Mouse (Mus musculus) G1E (cell line): ENCODE measurements around the gene Olfr354. TPM values are rescaled to one million over a fixed set of nuclear protein-coding genes. Genes with fewer than 3 reads are reported as not detected.

Experiments used
- ATAC-seq: 2 replicates; pipeline ENCODE4 v1.8.0; 2016; ENCODE audit warnings: mild to moderate bottlenecking; ENCODE audit not compliant: insufficient number of reproducible peaks, poor library complexity, low FRiP score, severe bottlenecking; ENCODE audit errors: extremely low read depth
- DNase-seq: peaks from one replicate; pipeline ENCODE4 v3.0.0; 2012; ENCODE audit warnings: low spot score
- H3K27me3 ChIP-seq: 2 replicates; pipeline ENCODE4 v1.6.1; 2012; ENCODE audit warnings: mild to moderate bottlenecking, low read length, inconsistent platforms; ENCODE audit not compliant: insufficient read depth
- H3K36me3 ChIP-seq: replicated peaks from 2 replicates; pipeline ENCODE3; 2012; ENCODE audit warnings: mild to moderate bottlenecking, inconsistent platforms
- H3K4me1 ChIP-seq: 2 replicates; pipeline ENCODE4 v1.6.1; 2012; ENCODE audit warnings: low read depth, low read length, inconsistent platforms, mixed read lengths; ENCODE audit not compliant: insufficient read depth
- H3K4me3 ChIP-seq: 2 replicates; pipeline ENCODE4 v1.5.1; 2012; ENCODE audit warnings: low read depth, mild to moderate bottlenecking, inconsistent platforms, low read length, moderate library complexity, mixed read lengths
- H3K9me3 ChIP-seq: replicated peaks from 2 replicates; pipeline ENCODE4 v1.6.1; 2012; ENCODE audit warnings: inconsistent platforms
- CTCF ChIP-seq: IDR thresholded peaks from 2 replicates; pipeline ENCODE4 v1.5.1; 2012; ENCODE audit warnings: low read depth, low read length, inconsistent platforms, mixed read lengths
- GATA1 ChIP-seq: IDR thresholded peaks from 2 replicates; pipeline ENCODE4 v1.6.1; 2012; ENCODE audit warnings: borderline replicate concordance, low read length, inconsistent platforms, mixed read lengths
- GATA2 ChIP-seq: IDR thresholded peaks from 2 replicates; pipeline ENCODE4 v1.6.1; 2012; ENCODE audit warnings: low read depth, low read length, inconsistent platforms, borderline replicate concordance
- POLR2AphosphoS5 ChIP-seq: IDR thresholded peaks from 2 replicates; pipeline ENCODE4 v1.6.1; 2012; ENCODE audit warnings: low read depth, low read length, inconsistent platforms; ENCODE audit not compliant: insufficient replicate concordance
- TAL1 ChIP-seq: conservative IDR thresholded peaks from 2 replicates; pipeline ENCODE4 v1.6.1; 2012; ENCODE audit warnings: low read depth, low read length, inconsistent platforms, mixed read lengths
- polyA plus RNA-seq: library from polyadenylated mRNA; stranded (reverse); fragments of >175 nt; gene quantifications from 2 replicates; pipeline ENCODE4 v1.2.3, GENCODE M21; 2012
- total RNA-seq, 2 experiments: library from RNA; stranded (forward) in 1 of 2; stranded (reverse) in 1 of 2; fragments of 200-1000 nt in 1 of 2; fragments of >200 nt in 1 of 2; fragmentation: Nextera tagmentation in 1 of 2; gene quantifications; 2 replicates each; pipeline ENCODE4 v1.2.3; 2014 to 2017

Gene Olfr354
- total RNA-seq (2014; fragmentation: Nextera tagmentation) (not detected in 2 replicates), total RNA-seq (2017) (0.16 and 0.17 TPM in 2 replicates), polyA plus RNA-seq (not detected in 2 replicates)

DNA sequence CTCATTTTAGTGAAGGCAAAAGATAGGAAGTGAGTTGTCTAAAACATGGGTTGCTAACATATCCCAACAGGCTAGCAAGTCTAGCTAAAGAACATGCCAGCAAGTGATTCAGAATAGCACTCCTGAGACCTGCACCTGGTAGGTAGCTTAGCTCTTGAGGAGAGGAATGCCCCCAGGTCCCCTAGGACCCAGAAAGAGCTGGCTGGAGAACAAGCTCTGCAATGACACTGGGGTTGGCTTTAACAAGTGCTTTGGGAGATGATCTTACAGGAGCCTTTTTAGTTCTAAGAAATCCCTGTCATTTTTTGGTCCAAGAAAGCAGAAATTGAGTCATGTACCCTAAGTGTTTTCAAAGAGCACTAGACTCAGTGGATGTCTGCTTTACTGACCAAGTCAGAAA lies at the start of gene Olfr354:
TSS of gene Olfr354 (plus strand) at position 301 of the 400 bp plus-strand sequence.
- Histone ChIP-seq H3K4me3 (no peak within 1 kb of the TSS), H3K9me3 (no peaks in the 10 kb centered on the region), H3K4me1 (no peaks in the 10 kb centered on the region), H3K36me3 (no peaks in the 10 kb centered on the region), H3K27me3 (no peaks in the 10 kb centered on the region; the same call in 1 of the 2 replicates)
- TF ChIP-seq CTCF (no peak), POLR2AphosphoS5 (no peak), GATA1 (no peak)
- no peak for ATAC-seq
- no peak for DNase-seq

DNA sequence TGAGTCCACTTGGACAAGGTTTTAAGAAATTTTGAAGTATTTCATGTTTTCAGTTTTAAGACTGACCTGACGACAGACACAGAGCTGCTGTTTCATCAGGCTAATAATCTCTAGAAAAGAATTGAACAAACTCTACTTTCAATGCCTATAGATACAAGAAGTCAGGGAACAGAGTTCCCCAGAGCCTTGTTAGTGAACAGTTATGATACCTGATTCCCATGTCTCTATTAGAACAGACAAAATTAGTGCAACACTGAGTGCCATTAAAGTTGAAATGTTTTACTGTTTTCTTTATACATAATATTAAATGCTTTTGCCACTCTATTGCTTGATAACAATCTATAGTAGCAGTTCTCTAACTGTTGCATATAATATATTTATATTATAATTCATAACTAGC lies 42.9 kb upstream of the Olfr354 start, which contains the start of gene Olfr351:
TSS of gene Olfr351 (minus strand) at position 101 of the 400 bp plus-strand sequence.
- DNase-seq, result no peak

DNA sequence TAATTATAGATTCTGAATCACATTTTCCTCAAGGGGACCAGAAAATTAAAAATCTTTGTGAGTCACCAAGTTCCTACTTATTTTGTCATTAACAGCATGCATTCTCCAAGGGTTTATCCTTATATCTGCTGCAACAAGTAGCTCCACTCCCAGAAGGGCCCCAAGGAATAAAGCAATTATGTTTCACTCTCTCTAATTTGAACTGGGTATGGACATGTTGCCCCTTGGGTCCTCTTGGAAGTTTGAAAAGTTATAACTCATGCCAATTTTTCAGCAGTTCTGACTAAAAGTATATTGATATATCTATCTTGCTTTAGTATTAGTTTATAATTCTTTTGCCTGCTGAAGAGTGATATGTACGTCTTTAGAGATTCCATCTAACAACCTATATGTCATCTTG lies 37.3 kb upstream of the Olfr354 start, which contains the start of gene Olfr352:
TSS of gene Olfr352 (plus strand) at position 301 of the 400 bp plus-strand sequence.
- Histone ChIP-seq H3K27me3 (no peaks in the 10 kb centered on the region), H3K9me3 (no peaks in the 10 kb centered on the region), H3K4me1 (no peaks in the 10 kb centered on the region), H3K4me3 (no peak within 1 kb of the TSS), H3K36me3 (no peaks in the 10 kb centered on the region)
- DNase-seq, result no peak
- TF ChIP-seq POLR2AphosphoS5, result no peak
- TF ChIP-seq TAL1, result no peak
- no peak for TF ChIP-seq GATA1
- TF ChIP-seq CTCF, result no peak
- TF ChIP-seq GATA2, result no peak
- ATAC-seq, result no peak

More for the DNA sequence above, 42.9 kb upstream of the Olfr354 start, which contains the start of gene Olfr351:
- no peaks in the 10 kb centered on the region for H3K9me3 ChIP-seq
- no peak within 1 kb of the TSS for H3K4me3 ChIP-seq
- H3K4me1 ChIP-seq, result no peaks in the 10 kb centered on the region
- H3K36me3 ChIP-seq, result no peaks in the 10 kb centered on the region
- ATAC-seq, result no peak
- no peaks in the 10 kb centered on the region for H3K27me3 ChIP-seq
- TF ChIP-seq GATA1, result no peak
- no peak for TF ChIP-seq GATA2
- TF ChIP-seq TAL1, result no peak
- TF ChIP-seq CTCF, result no peak
- TF ChIP-seq POLR2AphosphoS5, result no peak

DNA sequence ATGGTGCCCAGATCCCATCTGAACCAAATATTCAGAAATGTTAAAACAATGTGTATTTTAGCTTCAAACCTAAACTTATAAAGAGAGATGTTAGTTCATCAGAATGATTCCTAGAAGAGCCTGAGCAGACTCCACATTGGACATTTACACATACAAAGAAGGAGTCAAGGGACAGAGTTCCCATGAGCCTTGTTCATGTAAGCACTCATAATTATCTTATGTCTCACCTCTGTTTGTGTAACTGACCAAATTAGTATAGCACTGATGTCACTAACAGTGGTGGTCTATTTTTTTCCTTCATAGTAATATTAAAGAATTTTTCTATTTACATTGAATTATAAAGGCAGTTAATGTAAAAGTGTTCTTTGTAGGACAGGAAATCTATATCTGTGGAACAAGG lies 12.6 kb upstream of the Olfr354 start, which contains the start of gene Olfr353:
TSS of gene Olfr353 (minus strand) at position 101 of the 400 bp plus-strand sequence.
- ATAC-seq, result no peak
- TF ChIP-seq GATA2, result no peak
- no peak for TF ChIP-seq TAL1
- TF ChIP-seq POLR2AphosphoS5, result no peak
- no peak for TF ChIP-seq GATA1
- TF ChIP-seq CTCF, result no peak
- Histone ChIP-seq H3K27me3 (peaks cover 3% of the 10 kb centered on the region; the same call in 1 of the 2 replicates), H3K4me1 (no peaks in the 10 kb centered on the region), H3K36me3 (no peaks in the 10 kb centered on the region), H3K9me3 (no peaks in the 10 kb centered on the region), H3K4me3 (no peak within 1 kb of the TSS)
- DNase-seq, result no peak

DNA sequence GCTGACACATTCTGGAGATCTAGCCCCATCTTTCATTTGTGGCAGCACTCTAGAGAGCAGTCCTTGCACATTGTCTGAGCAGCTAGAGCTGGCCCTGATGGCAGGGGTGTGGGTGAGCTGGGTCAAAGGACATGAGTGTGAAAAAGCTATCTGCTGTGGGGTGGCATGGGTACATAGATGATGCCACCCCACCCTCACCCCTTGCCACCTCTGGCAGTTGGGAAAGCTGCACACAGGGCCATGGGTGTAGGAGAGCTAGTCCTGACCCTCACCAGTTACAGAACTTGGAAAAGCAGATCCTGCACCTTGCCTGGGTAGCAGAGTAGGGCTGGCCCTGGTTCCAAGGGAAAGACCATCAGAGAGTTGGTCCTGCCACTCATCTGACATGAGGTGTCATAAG lies 8.4 kb upstream of the Olfr354 start:
- no peak for DNase-seq
- no peaks in the 10 kb centered on the region for H3K4me1 ChIP-seq
- TF ChIP-seq CTCF (no peak), POLR2AphosphoS5 (no peak), GATA2 (no peak), GATA1 (no peak), TAL1 (no peak)
- no peaks in the 10 kb centered on the region for H3K36me3 ChIP-seq
- no peaks in the 10 kb centered on the region for H3K9me3 ChIP-seq
- H3K4me3 ChIP-seq, result no peak overlapping the region
- no peaks in the 10 kb centered on the region for H3K27me3 ChIP-seq
- no peak for ATAC-seq

DNA sequence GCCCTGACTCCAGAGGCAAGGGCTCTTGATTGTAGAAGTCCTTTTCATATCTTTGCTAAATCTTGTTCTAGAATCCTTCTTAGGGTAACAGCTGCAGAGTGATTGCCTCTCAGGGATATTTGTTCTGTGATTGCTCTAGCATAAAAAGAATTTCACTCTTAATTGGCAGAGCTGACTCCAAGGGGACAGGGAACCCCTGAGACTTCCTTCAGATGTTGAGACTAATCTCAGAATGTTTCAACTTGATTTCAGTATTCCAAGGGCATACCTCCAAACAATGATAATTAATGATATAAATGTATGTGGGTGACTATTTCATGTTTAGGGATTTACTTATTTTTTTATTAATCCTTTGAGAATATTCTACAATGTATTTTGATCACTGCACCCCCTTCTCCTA lies 23.3 kb downstream of the Olfr354 start, which contains the start of gene Olfr355:
TSS of gene Olfr355 (minus strand) at position 101 of the 400 bp plus-strand sequence.
- DNase-seq (no peak), ATAC-seq (no peak)
- no peaks in the 10 kb centered on the region for H3K9me3 ChIP-seq
- no peaks in the 10 kb centered on the region for H3K4me1 ChIP-seq
- no peaks in the 10 kb centered on the region for H3K36me3 ChIP-seq
- no peak for TF ChIP-seq GATA2
- TF ChIP-seq GATA1, result no peak
- no peak for TF ChIP-seq TAL1
- TF ChIP-seq CTCF, result no peak
- TF ChIP-seq POLR2AphosphoS5, result no peak
- H3K27me3 ChIP-seq, result no peaks in the 10 kb centered on the region
- H3K4me3 ChIP-seq, result no peak within 1 kb of the TSS
